Comparison of ENCODE assay signal across 9 mouse cellular contexts in the genomic region with DNA sequence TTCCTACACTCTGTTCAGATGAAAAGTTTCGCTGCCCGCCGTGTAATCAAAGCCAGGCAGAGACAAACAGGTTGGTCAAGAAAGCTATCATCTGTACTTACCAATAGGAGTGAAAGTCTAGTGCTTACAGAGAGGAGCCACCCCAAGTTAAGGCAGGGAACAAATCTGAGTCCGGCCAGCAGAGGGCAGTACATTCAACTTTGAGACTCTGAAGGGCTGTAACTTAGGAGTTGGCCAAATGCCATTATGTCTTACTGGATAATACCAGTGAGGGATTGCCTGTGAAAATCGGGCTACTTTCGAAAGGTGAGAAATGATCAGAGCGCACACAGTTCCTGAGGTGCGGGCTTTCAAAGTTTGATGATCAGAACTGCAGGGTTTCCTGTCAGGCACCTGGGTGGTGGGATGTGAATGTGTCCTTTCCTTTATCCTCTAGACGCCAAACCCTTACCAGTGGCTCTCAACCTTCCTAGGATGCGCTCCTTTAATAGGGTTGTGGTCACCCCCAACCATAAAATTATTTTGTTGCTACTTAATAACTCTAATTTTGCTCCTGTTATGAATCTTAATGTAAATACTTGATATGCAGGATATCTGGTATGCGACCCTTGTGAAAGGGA. TPM values are rescaled to one million over a fixed set of nuclear protein-coding genes. Genes with fewer than 3 reads are reported as not detected.
A peak's percentile ranks its signal among the peaks of the same experiment; 100 is the strongest.
DNase-seq lines count a peak whose midpoint lies in the region; ATAC-seq and TF ChIP-seq lines count a peak whose summit lies in the region.
"Had no signal": no experiment of that assay in that cellular context is flagged by ENCODE, and none has a peak within 500 bp of the region (broad histone marks: within the 10 kb centered on the region; RNA-seq: fewer than 3 reads in every experiment).

No protein-coding gene starts in this region.

- DNase-seq in CD4-positive helper T cell, adult 2 months (ENCODE audit: low read depth, low spot score): peak; percentile 62
- peak; percentile 87 for DNase-seq in adrenal gland, postnatal 14 days
- DNase-seq in kidney, postnatal 14 days: peak; percentile 77
- peak; percentile 45 to 62 (median 51) for DNase-seq in liver, embryonic 14.5 days (ENCODE audit: low read depth in 3 of 3, low spot score in 3 of 3)
- peak; percentile 87 for DNase-seq in stomach, postnatal 0 days (ENCODE audit: low spot score)

- peak; percentile 59 for ATAC-seq in embryonic facial prominence, embryonic 13.5 days (ENCODE audit: insufficient number of reproducible peaks, insufficient read depth, low FRiP score, low TSS enrichment, low read depth)
- ATAC-seq in heart, embryonic 16.5 days (replicated peaks; ENCODE audit: extremely low read depth, insufficient read depth, low FRiP score): 0 out of 2 replicates have a peak, but pooled peaks have one; percentile 23
- ATAC-seq in liver, embryonic 14.5 days (ENCODE audit: insufficient read depth): no peak
- ATAC-seq in neural tube, embryonic 12.5 days (ENCODE audit: low FRiP score, low read depth): peak; percentile 53; the same call in 1 of the 2 replicates
- peak; percentile 77 for ATAC-seq in stomach, postnatal 0 days (ENCODE audit: low FRiP score, low TSS enrichment)

- no peak overlapping the region for H3K4me2 ChIP-seq in embryonic facial prominence, embryonic 13.5 days
- peak overlapping the region; percentile 11; the same call in 1 of the 2 replicates for H3K4me2 ChIP-seq in heart, embryonic 16.5 days (ENCODE audit: low read depth, low read length)
- no peak overlapping the region for H3K4me2 ChIP-seq in liver, embryonic 14.5 days (ENCODE audit: low read depth)
- H3K4me2 ChIP-seq in neural tube, embryonic 12.5 days (replicated peaks): no peak overlapping the region
- H3K4me2 ChIP-seq in stomach, postnatal 0 days (replicated peaks; ENCODE audit: low read depth): no peak overlapping the region; the same call in 1 of the 2 replicates

- H3K27me3 ChIP-seq in embryonic facial prominence, embryonic 13.5 days: peaks cover 6% of the 10 kb centered on the region; the same call in 1 of the 2 replicates
- H3K27me3 ChIP-seq in heart, embryonic 16.5 days (ENCODE audit: control insufficient read depth, insufficient read depth, low read length): peaks cover 5% of the 10 kb centered on the region; the same call in 1 of the 2 replicates
- H3K27me3 ChIP-seq in liver, embryonic 14.5 days (ENCODE audit: control insufficient read depth, insufficient read depth, low read length): no peaks in the 10 kb centered on the region
- H3K27me3 ChIP-seq in neural tube, embryonic 12.5 days (replicated peaks): no peaks in the 10 kb centered on the region
- no peaks in the 10 kb centered on the region for H3K27me3 ChIP-seq in stomach, postnatal 0 days (ENCODE audit: control insufficient read depth, insufficient read depth, low read length)

- peak; percentile 77 for TF ChIP-seq CTCF in liver, embryonic 14.5 days (IDR thresholded peaks at IDR 0.05; ENCODE audit: low read depth)
- TF ChIP-seq CTCF in stomach, postnatal 0 days (IDR thresholded peaks at IDR 0.05; ENCODE audit: low read depth): peak; percentile 84

- H3K9me3 ChIP-seq in embryonic facial prominence, embryonic 13.5 days: no peaks in the 10 kb centered on the region
- no peaks in the 10 kb centered on the region for H3K9me3 ChIP-seq in heart, embryonic 16.5 days (replicated peaks; ENCODE audit: control insufficient read depth, low read length)
- no peaks in the 10 kb centered on the region for H3K9me3 ChIP-seq in liver, embryonic 14.5 days (ENCODE audit: control insufficient read depth, low read length)
- H3K9me3 ChIP-seq in neural tube, embryonic 12.5 days: no peaks in the 10 kb centered on the region
- H3K9me3 ChIP-seq in stomach, postnatal 0 days (ENCODE audit: control insufficient read depth, low read length): no peaks in the 10 kb centered on the region

- H3K4me1 ChIP-seq in embryonic facial prominence, embryonic 13.5 days: no peaks in the 10 kb centered on the region
- H3K4me1 ChIP-seq in heart, embryonic 16.5 days (ENCODE audit: control insufficient read depth, insufficient read depth, low read length): peaks cover 8% of the 10 kb centered on the region; the same call in 1 of the 2 replicates
- H3K4me1 ChIP-seq in liver, embryonic 14.5 days (replicated peaks; ENCODE audit: control insufficient read depth in 2 of 2, insufficient read depth in 2 of 2, low read length in 1 of 2): peaks cover 6 to 11% of the 10 kb centered on the region in 2 experiments
- H3K4me1 ChIP-seq in neural tube, embryonic 12.5 days: no peaks in the 10 kb centered on the region
- H3K4me1 ChIP-seq in stomach, postnatal 0 days (replicated peaks; ENCODE audit: control insufficient read depth, insufficient read depth): no peaks in the 10 kb centered on the region

- H3K9ac ChIP-seq in embryonic facial prominence, embryonic 13.5 days: no peak overlapping the region
- H3K9ac ChIP-seq in heart, embryonic 16.5 days (ENCODE audit: low read length): no peak overlapping the region
- no peak overlapping the region for H3K9ac ChIP-seq in liver, embryonic 14.5 days (replicated peaks)
- no peak overlapping the region for H3K9ac ChIP-seq in neural tube, embryonic 12.5 days
- H3K9ac ChIP-seq in stomach, postnatal 0 days (ENCODE audit: low read length): no peak overlapping the region

- TF ChIP-seq EP300 in liver, embryonic 14.5 days (IDR thresholded peaks at IDR 0.05; ENCODE audit: low read depth): no peak
- no peak for TF ChIP-seq EP300 in stomach, postnatal 0 days (optimal IDR thresholded peaks at IDR 0.05)

- H3K4me3 ChIP-seq in embryonic facial prominence, embryonic 13.5 days: no peak overlapping the region
- no peak overlapping the region for H3K4me3 ChIP-seq in heart, embryonic 16.5 days (ENCODE audit: low read length)
- no peak overlapping the region for H3K4me3 ChIP-seq in liver, embryonic 14.5 days (ENCODE audit: insufficient read depth in 1 of 2, low read depth in 2 of 2, low read length in 2 of 2)
- H3K4me3 ChIP-seq in neural tube, embryonic 12.5 days: no peak overlapping the region
- no peak overlapping the region for H3K4me3 ChIP-seq in stomach, postnatal 0 days (ENCODE audit: low read depth, low read length)
- H3K4me3 ChIP-seq: erythroblast, embryonic 14.5 days had no signal

- H3K27ac ChIP-seq in embryonic facial prominence, embryonic 13.5 days: no peak overlapping the region
- H3K27ac ChIP-seq in heart, embryonic 16.5 days (ENCODE audit: low read length): no peak overlapping the region
- no peak overlapping the region for H3K27ac ChIP-seq in liver, embryonic 14.5 days
- no peak overlapping the region for H3K27ac ChIP-seq in neural tube, embryonic 12.5 days
- H3K27ac ChIP-seq in stomach, postnatal 0 days (replicated peaks): no peak overlapping the region

- WGBS in embryonic facial prominence, embryonic 13.5 days: 57% methylated on average over 11 of the region's 11 CpGs
- WGBS in heart, embryonic 16.5 days: 48% methylated on average over 11 of the region's 11 CpGs
- 36% methylated on average over 11 of the region's 11 CpGs for WGBS in liver, embryonic 14.5 days (ENCODE audit: insufficient replicate concordance)
- 63% methylated on average over 11 of the region's 11 CpGs for WGBS in neural tube, embryonic 12.5 days
- whole genome bisulfite sequencing in stomach, postnatal 0 days: 45% methylated on average over 11 of the region's 11 CpGs

- no peaks in the 10 kb centered on the region for H3K36me3 ChIP-seq in embryonic facial prominence, embryonic 13.5 days
- no peaks in the 10 kb centered on the region for H3K36me3 ChIP-seq in heart, embryonic 16.5 days (ENCODE audit: control insufficient read depth, insufficient read depth)
- H3K36me3 ChIP-seq in liver, embryonic 14.5 days (replicated peaks; ENCODE audit: control insufficient read depth, insufficient read depth, low read depth): no peaks in the 10 kb centered on the region
- H3K36me3 ChIP-seq in neural tube, embryonic 12.5 days: no peaks in the 10 kb centered on the region
- no peaks in the 10 kb centered on the region for H3K36me3 ChIP-seq in stomach, postnatal 0 days (ENCODE audit: control insufficient read depth, insufficient read depth, low read length)

RNA-seq across cellular contexts. Expression of gene Prep, which starts 15.8 kb away (rescaled TPM):
- total RNA-seq in adrenal gland, postnatal 14 days (2021): 18.3 and 19.7 TPM in 2 replicates
- polyA plus RNA-seq in embryonic facial prominence, embryonic 13.5 days (2015; fragmentation: Nextera tagmentation; extraction: Ambion mirVana): 22.0 and 23.4 TPM in 2 replicates
- 26.3 and 28.4 TPM in 2 replicates for polyA plus RNA-seq in heart, embryonic 16.5 days (2015; fragmentation: Nextera tagmentation; extraction: Ambion mirVana)
- polyA plus RNA-seq in liver, embryonic 14.5 days (2012; rRNA removed): 3.7 and 4.6 TPM in 2 replicates
- 6.7 and 7.1 TPM in 2 replicates for polyA plus RNA-seq in liver, embryonic 14.5 days (2014; fragmentation: Nextera tagmentation; extraction: Ambion mirVana)
- polyA plus RNA-seq in neural tube, embryonic 12.5 days (2016; fragmentation: Nextera tagmentation; extraction: Ambion mirVana): 27.8 and 29.1 TPM in 2 replicates
- 10.8 and 11.3 TPM in 2 replicates for polyA plus RNA-seq in stomach, postnatal 0 days (2015; fragmentation: Nextera tagmentation; extraction: Ambion mirVana)
